Mouse (Mus musculus): Measurements from ENCODE around the gene Egfem1.

DNA sequence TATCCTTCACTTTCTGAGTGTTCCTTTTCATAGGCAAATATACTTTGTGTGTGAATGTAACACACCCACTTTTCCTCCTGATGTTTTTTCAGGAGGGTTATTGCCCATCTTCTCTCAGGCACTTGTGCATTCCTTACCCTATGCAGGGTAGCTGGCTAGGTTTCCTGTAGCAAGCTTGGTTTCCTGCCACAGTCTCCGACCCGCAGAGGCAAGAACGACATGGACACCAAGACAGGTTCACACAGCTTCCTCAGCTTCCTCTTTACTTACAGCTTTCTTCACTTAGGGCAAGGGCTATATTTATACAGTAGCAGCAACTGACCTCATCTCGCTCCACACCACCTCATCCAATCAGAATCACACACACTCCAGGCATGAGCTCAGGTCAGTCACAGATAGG is 10.5 kb upstream of the Egfem1 start:
- TF ChIP-seq POLR2A (IDR thresholded peaks at IDR 0.05; ENCODE audit: extremely low read depth, insufficient read depth, low read length) (no peak), CTCF (IDR thresholded peaks at IDR 0.05; ENCODE audit: extremely low read depth, insufficient read depth, low read length) (no peak)

All from cortical plate, adult 2 months (tissue).